Mouse (Mus musculus) v-Abl transformed pro-B cells (cell line): ENCODE data around the gene Gm4981.
"Not testable (repeated sequence)": the region's sequence is repeated elsewhere in the genome, so short reads cannot be mapped to it uniquely, and the experiment has no call there.

Experiments used
- in situ Hi-C, 2 experiments: fragments of 400-800 bp; cut with MboI; formaldehyde crosslinking; loops; one replicate each; pipeline ENCODE4 v1.15.1; 2025; ENCODE audit not compliant: unreplicated experiment in 2 of 2

The Gm4981 gene

GRCm38 (mm10) chr10:58236613-58237012 is at the start of gene Gm4981:
Gm4981 (minus strand) TSS chr10:58236701.
- in situ Hi-C loops: no loop called here

- in situ Hi-C loops: no loop called here
Observed at GRCm38 (mm10) chr10:58282238-58282637, 45.7 kb upstream of the Gm4981 start.

- in situ Hi-C loops: loop anchor here (10.0 kb wide), 1 partner anchor 504 kb away; no protein-coding TSS in a partner anchor
Observed at GRCm38 (mm10) chr10:58258466-58258865, 22.0 kb upstream of the Gm4981 start.

GRCm38 (mm10) chr10:58255954-58256353 is 19.5 kb upstream of the Gm4981 start:
- in situ Hi-C loops: loop anchor here (10.0 kb wide), 1 partner anchor 501 kb away; no protein-coding TSS in a partner anchor

GRCm38 (mm10) chr10:58255213-58255892 is 18.9 kb upstream of the Gm4981 start, which contains the start of gene Gcc2:
Gcc2 (plus strand) TSS chr10:58255497.
- in situ Hi-C loops: loop anchor here (10.0 kb wide), 1 partner anchor 501 kb away; no protein-coding TSS in a partner anchor

- in situ Hi-C loops: loop anchor here (10.0 kb wide), 1 partner anchor 500 kb away; no protein-coding TSS in a partner anchor
Observed at GRCm38 (mm10) chr10:58254635-58255175, 18.2 kb upstream of the Gm4981 start.

- in situ Hi-C loops: no loop called here
Observed at GRCm38 (mm10) chr10:58249535-58249934, 13.0 kb upstream of the Gm4981 start.

GRCm38 (mm10) chr10:58238984-58239740 is 2.7 kb upstream of the Gm4981 start:
- in situ Hi-C loops: not testable (repeated sequence)

- in situ Hi-C loops: not testable (repeated sequence)
Observed at GRCm38 (mm10) chr10:58234985-58235384, 1.5 kb downstream of the Gm4981 start.

- in situ Hi-C loops: not testable (repeated sequence)
Observed at GRCm38 (mm10) chr10:58233740-58234121, 2.8 kb downstream of the Gm4981 start.

- in situ Hi-C loops: not testable (repeated sequence)
Observed at GRCm38 (mm10) chr10:58233054-58233739, 3.3 kb downstream of the Gm4981 start.

- in situ Hi-C loops: not testable (repeated sequence)
Observed at GRCm38 (mm10) chr10:58232641-58232969, 3.9 kb downstream of the Gm4981 start, which contains the start of gene Duxf3. Duxf3 (minus strand) TSS chr10:58232675.

- in situ Hi-C loops: not testable (repeated sequence)
Observed at GRCm38 (mm10) chr10:58231779-58232640, 4.5 kb downstream of the Gm4981 start.

- in situ Hi-C loops: not testable (repeated sequence)
Observed at GRCm38 (mm10) chr10:58231088-58231487, 5.4 kb downstream of the Gm4981 start.

GRCm38 (mm10) chr10:58230021-58230420 is 6.5 kb downstream of the Gm4981 start:
- in situ Hi-C loops: not testable (repeated sequence)

GRCm38 (mm10) chr10:58227798-58228197 is 8.7 kb downstream of the Gm4981 start:
- in situ Hi-C loops: not testable (repeated sequence)

- in situ Hi-C loops: not testable (repeated sequence)
Observed at GRCm38 (mm10) chr10:58226357-58226756, 10.1 kb downstream of the Gm4981 start.

GRCm38 (mm10) chr10:58224827-58225785 is 11.4 kb downstream of the Gm4981 start, which contains the start of gene AW822073:
AW822073 (minus strand) TSS chr10:58224930.
- in situ Hi-C loops: not testable (repeated sequence)
